Mouse (Mus musculus): ENCODE measurements around the gene Utp15.

GRCm38 (mm10) chr13:98254921-98255320 lies 7.9 kb downstream of the Utp15 start:
- no peak for TF ChIP-seq CTCF (IDR thresholded peaks at IDR 0.05; ENCODE audit: borderline replicate concordance, control insufficient read depth, extremely low read depth, insufficient read depth, low read length, poor library complexity)
- TF ChIP-seq POLR2A (IDR thresholded peaks at IDR 0.05; ENCODE audit: control insufficient read depth, extremely low read depth, insufficient read depth, low read length, poor library complexity) = no peak
